Mouse (Mus musculus) myocyte (in vitro differentiated cells): ENCODE results near the gene Cd86.

Source experiments
- MAX ChIP-seq: IDR thresholded peaks from one replicate; pipeline ENCODE4 v1.6.1; 2011; ENCODE audit warnings: low read depth, mild to moderate bottlenecking, control low read depth
- POLR2A ChIP-seq: IDR thresholded peaks from one replicate; pipeline ENCODE4 v1.6.1; 2011; ENCODE audit warnings: low read depth, mild to moderate bottlenecking, control low read depth, moderate library complexity; ENCODE audit not compliant: insufficient read length
- TCF3 ChIP-seq: IDR thresholded peaks from one replicate; pipeline ENCODE4 v1.6.1; 2011; ENCODE audit warnings: low read depth, control low read depth; ENCODE audit not compliant: insufficient read length

DNA sequence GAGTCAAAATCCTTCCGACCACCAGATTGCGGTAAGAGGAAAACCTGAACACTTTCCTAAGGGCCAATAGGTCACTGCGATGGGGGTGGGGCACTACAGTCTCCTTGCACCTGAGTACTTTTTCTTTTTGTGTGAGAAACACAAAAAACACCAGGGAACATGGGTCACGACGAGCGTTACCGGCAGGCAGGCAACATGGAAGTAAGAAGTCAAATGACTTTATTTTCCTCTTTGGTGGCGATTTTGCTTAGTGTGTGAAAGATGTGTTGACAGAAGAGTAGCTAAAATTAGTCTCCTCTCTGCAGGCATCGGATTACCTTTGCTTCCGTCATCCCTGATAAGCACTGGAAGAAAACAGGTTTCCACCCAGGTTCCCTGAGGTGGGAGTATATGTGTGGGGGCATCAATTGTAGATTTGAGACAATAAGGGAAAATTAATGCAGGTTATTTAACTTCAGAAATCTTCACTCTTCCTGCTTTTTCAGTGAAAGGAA lies 110.2 kb downstream of the Cd86 start:
- TF ChIP-seq POLR2A (no peak), MAX (no peak), TCF3 (no peak)
